Mouse (Mus musculus) heart, embryonic 14.5 days (tissue): ENCODE results near the gene Sox5. TPM values are rescaled to one million over a fixed set of nuclear protein-coding genes. Genes with fewer than 3 reads are reported as not detected.

Experiments used
- ATAC-seq: fragments of 200-750 bp; cut with Nextera tagmentation; 2 replicates; pipeline ENCODE4 v1.8.0; 2017; ENCODE audit warnings: low read depth, moderate TSS enrichment; ENCODE audit not compliant: insufficient number of reproducible peaks, insufficient read depth, low FRiP score
- H3K27ac ChIP-seq, 2 experiments: fragments of 200-500 bp in 1 of 2; fragments of 300-500 bp in 1 of 2; sonication (generic) in 1 of 2; replicated peaks in 1 of 2; 2 replicates each; pipeline ENCODE4 v1.5.1; 2012 to 2014; ENCODE audit warnings: low read depth in 2 of 2, low read length in 2 of 2, control low read depth in 1 of 2, mild to moderate bottlenecking in 1 of 2, mixed read lengths in 1 of 2; ENCODE audit not compliant: control insufficient read depth in 1 of 2, insufficient read depth in 1 of 2
- H3K27me3 ChIP-seq: fragments of 300-500 bp; sonication (generic); 2 replicates; pipeline ENCODE4 v1.6.1; 2014; ENCODE audit warnings: mild to moderate bottlenecking, low read length, control low read depth; ENCODE audit not compliant: control insufficient read depth, insufficient read depth
- H3K36me3 ChIP-seq: fragments of 300-500 bp; sonication (generic); 2 replicates; pipeline ENCODE4 v1.6.1; 2014; ENCODE audit warnings: mild to moderate bottlenecking, control low read depth, low read length, mixed read lengths; ENCODE audit not compliant: control insufficient read depth, insufficient read depth
- H3K4me1 ChIP-seq, 2 experiments: fragments of 200-500 bp in 1 of 2; fragments of 300-500 bp in 1 of 2; sonication (generic) in 1 of 2; 2 replicates each; pipeline ENCODE4 v1.6.1; 2012 to 2014; ENCODE audit warnings: low read length in 2 of 2, control low read depth in 1 of 2, mixed read lengths in 1 of 2; ENCODE audit not compliant: control insufficient read depth in 2 of 2, insufficient read depth in 2 of 2
- H3K4me2 ChIP-seq: fragments of 300-500 bp; sonication (generic); 2 replicates; pipeline ENCODE4 v1.6.1; 2014; ENCODE audit warnings: mild to moderate bottlenecking, low read length
- H3K4me3 ChIP-seq, 2 experiments: fragments of 200-500 bp in 1 of 2; fragments of 300-500 bp in 1 of 2; sonication (generic) in 1 of 2; 2 replicates each; pipeline ENCODE4 v1.5.1; 2012 to 2014; ENCODE audit warnings: low read length in 2 of 2, mild to moderate bottlenecking in 2 of 2, control low read depth in 1 of 2, low read depth in 1 of 2, moderate library complexity in 1 of 2; ENCODE audit not compliant: control insufficient read depth in 1 of 2, insufficient read depth in 1 of 2
- H3K9ac ChIP-seq: fragments of 300-500 bp; sonication (generic); 2 replicates; pipeline ENCODE4 v1.6.1; 2014; ENCODE audit warnings: mild to moderate bottlenecking, low read length
- H3K9me3 ChIP-seq: fragments of 300-500 bp; sonication (generic); 2 replicates; pipeline ENCODE4 v1.6.1; 2016; ENCODE audit warnings: low read length, control low read depth; ENCODE audit not compliant: control insufficient read depth
- WGBS: fragments of 180-500 bp; shearing (Covaris S2); extraction: QIAGEN DNeasy Blood & Tissue Kit; methylation state at CpG from one replicate; pipeline ENCODE4 v1.1.7; 2014; 5-methylcytosine and 5-hydroxymethylcytosine counted together
- polyA plus RNA-seq: library from polyadenylated mRNA; unstranded; fragments of >200 nt; fragmentation: Nextera tagmentation; extraction: Ambion mirVana; gene quantifications from 2 replicates; pipeline ENCODE4 v1.2.1, GENCODE M21; 2014

Gene Sox5
- polyA plus RNA-seq, 1 experiment from 2014 or later: 10.6 TPM

GRCm38 (mm10) chr6:143904693-143905031 is 877.1 kb downstream of the Sox5 start:
- ATAC-seq: no peak
- no peaks in the 10 kb centered on the region for H3K9me3 ChIP-seq
- no peak overlapping the region for H3K9ac ChIP-seq
- no peak overlapping the region for H3K27ac ChIP-seq
- no peak overlapping the region for H3K4me2 ChIP-seq
- no peak overlapping the region for H3K4me3 ChIP-seq
- H3K36me3 ChIP-seq: no peaks in the 10 kb centered on the region
- peaks cover 0 to 3% of the 10 kb centered on the region in 2 experiments; a peak in 2 of 4 replicates for H3K4me1 ChIP-seq
- no peaks in the 10 kb centered on the region for H3K27me3 ChIP-seq

GRCm38 (mm10) chr6:143903981-143904692 is 877.6 kb downstream of the Sox5 start:
- no peaks in the 10 kb centered on the region for H3K36me3 ChIP-seq
- no peaks in the 10 kb centered on the region for H3K9me3 ChIP-seq
- 79% methylated on average over 10 of the region's 10 CpGs for WGBS
- no peaks in the 10 kb centered on the region for H3K27me3 ChIP-seq
- no peak overlapping the region for H3K4me2 ChIP-seq
- no peak overlapping the region for H3K4me3 ChIP-seq
- no peak overlapping the region for H3K27ac ChIP-seq
- ATAC-seq: no peak
- H3K9ac ChIP-seq: no peak overlapping the region
- H3K4me1 ChIP-seq: peaks cover 0 to 3% of the 10 kb centered on the region in 2 experiments; a peak in 2 of 4 replicates

- Histone ChIP-seq H3K27ac (no peak overlapping the region), H3K4me3 (no peak overlapping the region), H3K4me1 (no peaks in the 10 kb centered on the region), H3K36me3 (no peaks in the 10 kb centered on the region), H3K9me3 (no peaks in the 10 kb centered on the region), H3K9ac (no peak overlapping the region), H3K27me3 (no peaks in the 10 kb centered on the region), H3K4me2 (no peak overlapping the region)
- ATAC-seq: no peak
- 92% methylated on average over 4 of the region's 4 CpGs for WGBS
Measured at GRCm38 (mm10) chr6:143900871-143901270, 880.9 kb downstream of the Sox5 start.

GRCm38 (mm10) chr6:143895092-143895491 is 886.7 kb downstream of the Sox5 start:
- Histone ChIP-seq H3K27me3 (no peaks in the 10 kb centered on the region), H3K4me2 (no peak overlapping the region), H3K4me1 (no peaks in the 10 kb centered on the region), H3K9me3 (no peaks in the 10 kb centered on the region), H3K9ac (no peak overlapping the region), H3K4me3 (no peak overlapping the region), H3K36me3 (no peaks in the 10 kb centered on the region), H3K27ac (no peak overlapping the region)
- WGBS: 80% methylated on average over 6 of the region's 6 CpGs
- ATAC-seq: no peak

- H3K36me3 ChIP-seq: no peaks in the 10 kb centered on the region
- no peaks in the 10 kb centered on the region for H3K9me3 ChIP-seq
- WGBS: 79% methylated on average over 2 of the region's 2 CpGs
- no peaks in the 10 kb centered on the region for H3K4me1 ChIP-seq
- ATAC-seq: no peak
- no peak overlapping the region for H3K4me2 ChIP-seq
- H3K9ac ChIP-seq: no peak overlapping the region
- H3K27me3 ChIP-seq: no peaks in the 10 kb centered on the region
- no peak overlapping the region for H3K4me3 ChIP-seq
- no peak overlapping the region for H3K27ac ChIP-seq
Measured at GRCm38 (mm10) chr6:143892869-143893268, 888.9 kb downstream of the Sox5 start.

GRCm38 (mm10) chr6:143888556-143888955 is 893.2 kb downstream of the Sox5 start:
- no peak overlapping the region for H3K4me3 ChIP-seq
- H3K4me1 ChIP-seq: no peaks in the 10 kb centered on the region
- H3K27me3 ChIP-seq: no peaks in the 10 kb centered on the region
- H3K9ac ChIP-seq: no peak overlapping the region
- ATAC-seq: no peak
- no peaks in the 10 kb centered on the region for H3K9me3 ChIP-seq
- no peak overlapping the region for H3K4me2 ChIP-seq
- H3K36me3 ChIP-seq: no peaks in the 10 kb centered on the region
- no peak overlapping the region for H3K27ac ChIP-seq
- WGBS: 77% methylated on average over 7 of the region's 7 CpGs

GRCm38 (mm10) chr6:143878525-143878924 is 903.3 kb downstream of the Sox5 start:
- H3K9me3 ChIP-seq: no peaks in the 10 kb centered on the region
- ATAC-seq: no peak
- H3K27me3 ChIP-seq: no peaks in the 10 kb centered on the region
- H3K4me3 ChIP-seq: no peak overlapping the region
- WGBS: 84% methylated on average over 6 of the region's 6 CpGs
- no peak overlapping the region for H3K27ac ChIP-seq
- H3K9ac ChIP-seq: no peak overlapping the region
- H3K4me2 ChIP-seq: no peak overlapping the region
- H3K4me1 ChIP-seq: no peaks in the 10 kb centered on the region
- H3K36me3 ChIP-seq: no peaks in the 10 kb centered on the region

GRCm38 (mm10) chr6:143868790-143869189 is 913.0 kb downstream of the Sox5 start:
- no peak overlapping the region for H3K9ac ChIP-seq
- no peaks in the 10 kb centered on the region for H3K36me3 ChIP-seq
- H3K27me3 ChIP-seq: 0 out of 2 replicates have a peak, but pooled peaks cover 3% of the 10 kb centered on the region
- peaks cover 5 to 19% of the 10 kb centered on the region in 2 experiments for H3K4me1 ChIP-seq
- no peak overlapping the region for H3K27ac ChIP-seq
- no peak for ATAC-seq
- no peak overlapping the region for H3K4me2 ChIP-seq
- no peaks in the 10 kb centered on the region for H3K9me3 ChIP-seq
- WGBS: 52% methylated on average over 3 of the region's 3 CpGs
- no peak overlapping the region for H3K4me3 ChIP-seq
